Mouse (Mus musculus) ES-E14 (cell line): Measurements from ENCODE around the gene Uimc1. TPM values are rescaled to one million over a fixed set of nuclear protein-coding genes. Genes with fewer than 3 reads are reported as not detected.

Source experiments
- DNase-seq: peaks from one replicate; pipeline ENCODE4 v3.0.0-alpha.2; 2013; ENCODE audit warnings: low read depth, low spot score
- H3K27ac ChIP-seq: 2 replicates; pipeline ENCODE4 v1.5.1; 2012; ENCODE audit warnings: low read depth, mild to moderate bottlenecking, low read length, moderate library complexity, mixed read lengths; ENCODE audit not compliant: poor library complexity, insufficient read depth, severe bottlenecking
- H3K36me3 ChIP-seq: 2 replicates; pipeline ENCODE4 v1.6.1; 2012; ENCODE audit warnings: mild to moderate bottlenecking, low read length, moderate library complexity, mixed read lengths; ENCODE audit not compliant: control insufficient read depth, poor library complexity, insufficient read depth, severe bottlenecking
- H3K4me1 ChIP-seq, 2 experiments: fragments of 150-350 bp in 1 of 2; sonication (generic) in 1 of 2; 2 replicates each; pipeline ENCODE4 v1.6.1; 2012; ENCODE audit warnings: low read length in 2 of 2, mild to moderate bottlenecking in 1 of 2, mixed read lengths in 1 of 2; ENCODE audit not compliant: control insufficient read depth in 2 of 2, insufficient read depth in 2 of 2, poor library complexity in 1 of 2
- H3K4me3 ChIP-seq, 2 experiments: fragments of 150-350 bp in 1 of 2; sonication (generic) in 1 of 2; 2 replicates each; pipeline ENCODE4 v1.5.1; 2012; ENCODE audit warnings: low read length in 2 of 2, low read depth in 1 of 2, mild to moderate bottlenecking in 1 of 2, mixed read lengths in 1 of 2; ENCODE audit not compliant: insufficient read depth in 1 of 2, poor library complexity in 1 of 2, severe bottlenecking in 1 of 2
- H3K9ac ChIP-seq: 2 replicates; pipeline ENCODE4 v1.6.1; 2012; ENCODE audit warnings: low read depth, mild to moderate bottlenecking, low read length, mixed read lengths; ENCODE audit not compliant: poor library complexity, insufficient read depth, severe bottlenecking
- H3K9me3 ChIP-seq: fragments of 150-350 bp; sonication (generic); 2 replicates; pipeline ENCODE4 v1.6.1; 2012; ENCODE audit warnings: low read depth, mild to moderate bottlenecking, low read length; ENCODE audit not compliant: control insufficient read depth, insufficient read depth
- CHD2 ChIP-seq: IDR thresholded peaks from 2 replicates; pipeline ENCODE4 v1.6.1; 2014; ENCODE audit warnings: mild to moderate bottlenecking, low read depth, low read length, inconsistent platforms
- HCFC1 ChIP-seq: IDR thresholded peaks from 2 replicates; pipeline ENCODE4 v1.6.1; 2012; ENCODE audit warnings: low read length, inconsistent platforms, borderline replicate concordance; ENCODE audit not compliant: insufficient read depth
- MAFK ChIP-seq: IDR thresholded peaks from 2 replicates; pipeline ENCODE4 v1.6.1; 2014; ENCODE audit warnings: mild to moderate bottlenecking, low read depth, low read length, inconsistent platforms; ENCODE audit not compliant: insufficient read depth
- ZC3H11A ChIP-seq: IDR thresholded peaks from 2 replicates; pipeline ENCODE4 v1.6.1; 2012; ENCODE audit warnings: low read depth, mild to moderate bottlenecking, inconsistent platforms, low read length, borderline replicate concordance
- ZNF384 ChIP-seq: IDR thresholded peaks from 2 replicates; pipeline ENCODE4 v1.6.1; 2012; ENCODE audit warnings: low read depth, low read length, inconsistent platforms
- in situ Hi-C, 2 experiments: fragments of 600-800 bp; cut with MboI; formaldehyde crosslinking; loops; one replicate each; pipeline ENCODE4 v1.15.1; 2025; ENCODE audit warnings: low sequenced_read_pairs in 2 of 2, inconsistent platforms in 1 of 2; ENCODE audit not compliant: unreplicated experiment in 2 of 2
- total RNA-seq: library from RNA; depleted of rRNA; stranded (reverse); fragments of 300-350 nt; gene quantifications from 2 replicates; pipeline ENCODE4 v1.2.3, GENCODE M21; 2012

Gene Uimc1
- total RNA-seq, 1 experiment, result 77.6 TPM

DNA sequence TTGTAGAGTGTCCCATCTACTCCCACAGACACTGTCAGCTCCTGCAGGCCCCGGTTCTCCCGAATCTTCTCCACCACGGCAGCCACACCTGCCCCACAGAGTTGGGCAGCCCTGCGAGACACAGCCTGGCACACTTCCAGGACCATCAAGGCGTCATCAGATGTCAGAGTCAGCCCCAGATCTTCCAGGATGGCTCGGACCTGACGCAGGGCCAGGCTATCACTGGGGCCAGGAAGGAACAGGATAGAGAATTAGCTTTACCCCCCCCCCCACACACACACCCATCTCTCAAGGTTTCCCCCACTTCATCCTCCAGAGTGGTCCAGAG lies 93.7 kb downstream of the Uimc1 start:
- Histone ChIP-seq H3K9me3 (no peaks in the 10 kb centered on the region), H3K36me3 (no peaks in the 10 kb centered on the region; the same call in 1 of the 2 replicates), H3K9ac (no peak overlapping the region), H3K4me1 (peaks cover 0 to 8% of the 10 kb centered on the region in 2 experiments; a peak in 1 of 4 replicates), H3K27ac (no peak overlapping the region), H3K4me3 (no peak overlapping the region)
- TF ChIP-seq CHD2, result no peak
- TF ChIP-seq HCFC1, result no peak
- no peak for TF ChIP-seq ZC3H11A
- TF ChIP-seq MAFK, result no peak
- no peak for TF ChIP-seq ZNF384
- no peak for DNase-seq
- in situ Hi-C loops, result no loop called here

DNA sequence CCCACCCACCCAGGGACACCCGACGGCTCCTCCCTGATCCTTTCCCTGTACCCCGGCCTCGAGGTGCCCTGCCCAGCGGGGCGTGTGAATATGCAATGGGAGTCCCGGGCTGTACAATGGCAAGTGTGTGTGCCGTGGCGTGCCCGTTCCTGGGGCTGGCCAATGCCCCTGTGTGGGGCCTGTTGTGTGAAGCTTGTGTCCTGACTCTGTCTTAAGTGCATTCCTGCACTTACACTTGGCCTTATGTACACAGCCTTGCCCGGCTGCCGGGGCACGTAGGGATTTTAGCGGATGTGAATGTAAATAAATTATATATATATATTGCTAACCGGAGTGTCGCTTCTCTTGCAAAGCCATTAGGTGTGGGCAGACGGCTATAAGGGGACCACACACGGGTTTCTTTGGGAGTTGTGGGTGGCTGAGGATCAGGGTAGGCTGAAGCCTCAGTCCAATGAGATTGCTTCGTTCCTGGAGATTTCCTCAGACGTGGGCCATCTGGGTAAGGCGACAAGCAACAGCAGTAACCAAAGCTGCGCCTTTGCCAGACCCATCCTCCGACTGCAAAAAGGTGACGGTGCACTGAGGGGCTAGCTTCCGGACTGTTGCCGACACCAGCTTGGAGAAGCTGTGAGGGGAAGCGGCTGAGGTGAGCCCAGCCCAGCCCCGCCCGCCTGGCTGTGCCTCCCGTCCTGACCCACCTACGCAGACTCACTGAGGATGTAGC lies 94.2 kb downstream of the Uimc1 start:
- TF ChIP-seq ZNF384 (no peak), CHD2 (no peak), HCFC1 (no peak), ZC3H11A (no peak)
- no peak for DNase-seq
- Histone ChIP-seq H3K4me3 (no peak overlapping the region), H3K9ac (no peak overlapping the region), H3K36me3 (no peaks in the 10 kb centered on the region; the same call in 1 of the 2 replicates), H3K4me1 (peaks cover 0 to 8% of the 10 kb centered on the region in 2 experiments; a peak in 1 of 4 replicates), H3K9me3 (no peaks in the 10 kb centered on the region), H3K27ac (no peak overlapping the region)
- in situ Hi-C loops, result no loop called here

GRCm38 (mm10) chr13:55004646-55005045 lies 95.5 kb downstream of the Uimc1 start:
- Histone ChIP-seq H3K27ac (no peak overlapping the region), H3K4me1 (peaks cover 0 to 8% of the 10 kb centered on the region in 2 experiments; a peak in 1 of 4 replicates), H3K9me3 (no peaks in the 10 kb centered on the region), H3K9ac (no peak overlapping the region), H3K36me3 (no peaks in the 10 kb centered on the region; the same call in 1 of the 2 replicates), H3K4me3 (no peak overlapping the region)
- in situ Hi-C loops, result no loop called here
- TF ChIP-seq ZNF384 (no peak), MAFK (no peak), ZC3H11A (no peak), CHD2 (no peak), HCFC1 (no peak)
- DNase-seq, result no peak

GRCm38 (mm10) chr13:55002090-55002489 lies 98.0 kb downstream of the Uimc1 start:
- Histone ChIP-seq H3K4me3 (no peak overlapping the region), H3K4me1 (peaks cover 0 to 13% of the 10 kb centered on the region in 2 experiments; a peak in 1 of 4 replicates), H3K9me3 (no peaks in the 10 kb centered on the region), H3K27ac (no peak overlapping the region), H3K36me3 (no peaks in the 10 kb centered on the region; the same call in 1 of the 2 replicates), H3K9ac (no peak overlapping the region)
- TF ChIP-seq MAFK, result no peak
- TF ChIP-seq ZC3H11A, result no peak
- no peak for TF ChIP-seq ZNF384
- no peak for TF ChIP-seq CHD2
- no peak for TF ChIP-seq HCFC1
- in situ Hi-C loops, result no loop called here
- no peak for DNase-seq

- peaks cover 0 to 8% of the 10 kb centered on the region in 2 experiments; a peak in 1 of 4 replicates for H3K4me1 ChIP-seq
- H3K36me3 ChIP-seq, result no peaks in the 10 kb centered on the region; the same call in 1 of the 2 replicates
- no peak overlapping the region for H3K9ac ChIP-seq
- DNase-seq, result no peak
- TF ChIP-seq ZNF384 (no peak), CHD2 (no peak), HCFC1 (no peak), ZC3H11A (no peak), MAFK (no peak)
- H3K9me3 ChIP-seq, result no peaks in the 10 kb centered on the region
- H3K4me3 ChIP-seq, result no peak overlapping the region
- no peak overlapping the region for H3K27ac ChIP-seq
- in situ Hi-C loops, result no loop called here
Measured at GRCm38 (mm10) chr13:55000433-55000832, 99.7 kb downstream of the Uimc1 start.
